Mouse (Mus musculus) cerebellum, postnatal 14 days (tissue): ENCODE measurements around the gene Vwa7.
"Not testable (repeated sequence)": the region's sequence is repeated elsewhere in the genome, so short reads cannot be mapped to it uniquely, and the experiment has no call there.

Experiments used
- DNase-seq, 2 experiments: peaks; one replicate each; pipeline ENCODE4 v3.0.0; 2021; ENCODE audit warnings: mixed read lengths in 2 of 2

The Vwa7 gene

DNA sequence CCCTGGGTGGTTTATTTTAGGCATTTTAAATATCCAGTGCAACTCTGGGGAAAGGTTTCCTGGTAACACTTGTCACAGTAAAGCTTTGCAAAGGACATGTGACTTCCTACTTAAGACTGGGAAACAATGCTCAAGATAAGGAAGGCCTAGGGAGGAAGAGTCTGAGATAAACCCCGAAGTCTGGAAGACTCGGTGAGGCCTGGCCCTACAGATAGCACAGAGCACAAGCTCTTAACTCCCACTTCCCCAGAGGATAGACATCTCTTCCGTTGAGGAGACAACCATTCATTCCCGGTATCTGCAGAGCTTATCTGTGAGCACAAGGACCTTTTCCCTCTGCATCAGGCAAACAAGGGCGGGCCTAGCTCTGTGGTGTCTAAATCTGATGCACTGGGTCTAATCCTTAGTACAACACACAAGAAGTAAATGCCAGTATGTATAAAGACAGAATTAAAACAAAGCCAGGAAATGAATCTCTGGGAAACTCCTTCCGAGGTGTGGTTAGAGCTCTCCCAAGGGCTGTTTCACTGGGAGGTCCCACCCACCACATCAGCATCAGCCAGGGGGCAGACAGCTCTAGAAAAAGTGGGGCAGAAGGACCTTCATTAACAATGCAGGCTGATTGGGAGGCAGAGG, 5.6 kb downstream of the Vwa7 start:
- DNase-seq: no peak

DNA sequence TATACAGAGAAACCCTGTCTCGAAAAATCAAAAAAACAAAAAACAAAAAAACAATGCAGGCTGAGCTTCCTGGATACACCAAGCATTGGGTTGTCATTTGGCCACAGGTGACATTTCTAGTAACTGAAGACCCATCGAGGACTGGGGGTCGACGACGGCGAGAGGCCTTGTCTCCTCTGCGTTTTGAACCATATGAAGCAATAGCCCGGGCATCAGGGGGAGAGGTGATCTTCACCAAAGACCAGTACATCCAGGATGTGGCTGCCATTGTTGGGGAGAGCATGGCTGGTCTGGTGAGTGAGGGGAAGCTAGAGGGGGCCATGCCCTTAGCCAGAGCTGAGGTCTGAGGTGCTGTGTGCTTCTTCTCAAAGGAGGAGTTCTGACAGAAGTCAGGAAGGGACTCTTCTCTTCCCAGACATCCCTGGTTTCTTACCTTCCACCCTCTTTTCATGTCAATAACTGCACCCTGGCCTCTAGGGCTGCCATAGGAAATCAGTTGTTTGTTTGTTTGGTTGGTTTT, 6.2 kb downstream of the Vwa7 start:
- no peak for DNase-seq

- no peak for DNase-seq
These were observed 6.8 kb downstream of the Vwa7 start for GRCm38 (mm10) chr17:35023221-35023620.

GRCm38 (mm10) chr17:35023756-35024155, 7.4 kb downstream of the Vwa7 start:
- no peak for DNase-seq

DNA sequence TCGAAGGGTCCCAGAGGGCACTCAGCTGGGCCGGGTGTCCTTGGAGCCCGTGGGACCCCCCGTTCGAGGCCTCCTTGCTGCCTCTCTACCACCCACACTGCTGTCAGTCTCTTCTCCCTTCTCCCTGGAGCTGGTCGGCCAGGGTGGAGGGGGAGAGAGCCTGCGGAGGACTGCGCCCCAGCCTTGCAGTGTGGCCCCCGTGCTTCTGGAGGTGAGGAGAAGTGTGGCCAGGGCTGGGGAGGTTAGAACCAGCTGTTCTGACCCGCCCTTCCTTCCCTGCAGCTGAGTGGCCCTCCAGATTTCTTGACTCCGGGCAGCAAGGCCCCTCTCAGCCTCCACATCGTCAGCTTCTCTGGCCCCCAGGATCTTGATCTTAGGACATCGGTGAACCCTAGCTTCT, 7.9 kb downstream of the Vwa7 start:
- DNase-seq: no peak

DNA sequence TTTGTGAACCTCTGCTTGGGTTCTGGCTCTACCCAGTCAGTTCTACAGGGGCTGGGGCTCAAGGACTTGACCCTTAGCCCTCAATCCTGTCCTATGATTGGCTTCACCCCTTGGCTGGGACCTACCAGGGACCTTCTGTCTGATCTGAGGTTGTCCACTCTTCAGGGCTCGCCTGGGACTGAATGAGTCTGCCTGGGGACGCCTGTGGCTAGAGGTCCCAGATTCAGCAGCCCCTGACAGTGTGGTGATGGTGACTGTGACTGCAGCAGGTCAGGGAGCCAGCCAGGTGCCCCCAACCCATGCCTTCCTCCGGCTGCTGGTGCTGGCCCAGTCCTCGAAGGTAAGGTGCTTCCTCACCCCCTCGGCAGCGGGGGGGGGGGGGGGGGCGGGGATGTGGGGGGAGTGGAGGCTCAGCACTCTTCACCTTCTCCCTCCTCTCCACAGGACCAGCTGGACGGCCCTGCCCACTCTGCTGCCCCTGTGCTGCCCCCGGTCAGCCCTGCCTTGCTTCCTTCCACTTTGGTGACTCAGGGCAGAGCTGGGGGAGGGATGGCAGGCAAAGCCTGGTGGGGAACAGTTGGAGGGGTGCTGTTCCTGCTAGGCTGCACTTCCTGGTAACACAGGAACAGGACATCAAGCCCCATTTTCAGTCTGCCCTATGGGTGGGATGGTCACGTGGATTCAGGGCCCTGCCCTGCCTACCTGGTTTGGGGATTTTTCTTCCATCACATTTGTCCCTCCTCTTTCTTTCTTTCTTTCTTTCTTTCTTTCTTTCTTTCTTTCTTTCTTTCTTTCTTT, 8.5 kb downstream of the Vwa7 start:
- DNase-seq: peak in 1 of 2 experiments; percentile 6

- no peak for DNase-seq
These were observed 9.8 kb downstream of the Vwa7 start for GRCm38 (mm10) chr17:35026206-35026605.

- DNase-seq: peak; percentile 71 to 81
These were observed 11.1 kb downstream of the Vwa7 start, which contains the start of gene Sapcd1 for GRCm38 (mm10) chr17:35027277-35028068. Sapcd1 (minus strand) TSS chr17:35028016.

GRCm38 (mm10) chr17:35028315-35028714, 11.9 kb downstream of the Vwa7 start:
- DNase-seq: peak in 1 of 2 experiments; percentile 45

GRCm38 (mm10) chr17:35029691-35030532, 13.5 kb downstream of the Vwa7 start:
- peak; percentile 33 to 51 for DNase-seq

DNA sequence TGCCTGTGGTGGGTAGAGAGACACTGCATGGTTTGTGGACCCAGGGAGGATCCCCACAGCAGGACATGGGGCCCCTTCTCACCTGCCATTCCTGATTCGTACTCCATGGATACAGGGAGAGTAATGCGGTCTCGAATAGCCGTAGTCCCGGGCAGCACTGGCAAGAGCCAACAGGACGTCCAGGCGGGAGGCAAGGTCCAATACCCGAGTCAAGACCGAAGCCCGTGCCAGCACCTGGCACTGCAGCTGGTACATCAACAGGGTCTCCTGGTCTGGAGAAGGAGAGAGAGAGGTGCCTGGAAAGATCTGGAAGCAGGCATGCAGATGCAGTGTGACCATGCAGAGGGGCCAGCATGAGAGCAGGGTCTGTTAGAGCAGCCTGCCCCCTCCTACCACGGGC, 14.9 kb downstream of the Vwa7 start:
- peak; percentile 27 to 29 for DNase-seq

- no peak for DNase-seq
These were observed 15.5 kb downstream of the Vwa7 start for GRCm38 (mm10) chr17:35031880-35032279.

DNA sequence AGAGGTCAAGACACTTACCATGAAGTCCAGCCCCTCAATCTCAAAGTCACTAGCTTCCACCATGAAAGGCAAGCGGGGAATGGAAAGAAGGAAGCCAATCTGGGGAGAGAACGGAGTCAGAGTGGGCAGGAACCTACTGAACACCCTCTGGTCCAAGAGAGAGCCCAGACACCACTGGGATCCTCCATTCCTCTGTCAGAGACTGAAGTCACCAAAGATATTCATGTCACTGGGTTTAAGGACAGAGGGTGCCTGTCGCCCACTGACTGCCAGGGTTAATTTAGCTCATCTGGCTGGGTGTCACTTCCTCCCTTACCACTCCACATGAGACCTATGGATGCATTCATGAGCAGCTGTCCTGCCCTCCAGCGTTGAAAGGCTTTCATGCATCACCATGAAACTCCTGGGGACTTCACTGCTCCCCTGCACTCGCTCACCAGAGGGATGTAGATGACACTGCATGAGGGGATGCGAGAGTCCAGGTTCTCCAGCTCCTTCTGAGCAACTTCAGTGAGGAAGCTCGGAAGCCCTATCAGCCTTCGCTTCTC, 16.0 kb downstream of the Vwa7 start:
- DNase-seq: no peak

- DNase-seq: not testable (repeated sequence)
These were observed 17.3 kb downstream of the Vwa7 start for GRCm38 (mm10) chr17:35033703-35034102.

DNA sequence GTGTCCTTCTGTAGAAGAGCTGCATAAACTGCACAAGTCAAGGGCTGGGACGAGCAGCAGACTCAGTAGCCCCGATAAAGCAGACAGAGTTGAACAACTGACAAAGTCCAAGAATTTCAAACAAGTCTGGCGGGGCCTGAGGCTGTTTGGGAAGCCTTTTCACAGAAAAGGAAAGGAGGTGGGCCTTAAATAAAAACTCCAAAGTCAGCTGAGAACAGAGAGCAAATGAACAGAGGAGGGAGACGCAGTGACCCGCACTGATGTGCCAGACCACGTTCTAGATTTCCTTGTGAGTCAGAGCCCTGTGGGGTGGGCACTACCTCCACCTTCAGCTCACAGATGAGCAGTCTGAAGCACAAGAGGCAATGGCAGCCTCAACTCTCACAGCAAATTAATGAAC, 18.5 kb downstream of the Vwa7 start:
- no peak for DNase-seq

GRCm38 (mm10) chr17:35039121-35039873, 22.9 kb downstream of the Vwa7 start:
- DNase-seq: no peak

GRCm38 (mm10) chr17:35043794-35044193, 27.4 kb downstream of the Vwa7 start:
- DNase-seq: no peak

- no peak for DNase-seq
These were observed 28.8 kb downstream of the Vwa7 start for GRCm38 (mm10) chr17:35044904-35045806.

DNA sequence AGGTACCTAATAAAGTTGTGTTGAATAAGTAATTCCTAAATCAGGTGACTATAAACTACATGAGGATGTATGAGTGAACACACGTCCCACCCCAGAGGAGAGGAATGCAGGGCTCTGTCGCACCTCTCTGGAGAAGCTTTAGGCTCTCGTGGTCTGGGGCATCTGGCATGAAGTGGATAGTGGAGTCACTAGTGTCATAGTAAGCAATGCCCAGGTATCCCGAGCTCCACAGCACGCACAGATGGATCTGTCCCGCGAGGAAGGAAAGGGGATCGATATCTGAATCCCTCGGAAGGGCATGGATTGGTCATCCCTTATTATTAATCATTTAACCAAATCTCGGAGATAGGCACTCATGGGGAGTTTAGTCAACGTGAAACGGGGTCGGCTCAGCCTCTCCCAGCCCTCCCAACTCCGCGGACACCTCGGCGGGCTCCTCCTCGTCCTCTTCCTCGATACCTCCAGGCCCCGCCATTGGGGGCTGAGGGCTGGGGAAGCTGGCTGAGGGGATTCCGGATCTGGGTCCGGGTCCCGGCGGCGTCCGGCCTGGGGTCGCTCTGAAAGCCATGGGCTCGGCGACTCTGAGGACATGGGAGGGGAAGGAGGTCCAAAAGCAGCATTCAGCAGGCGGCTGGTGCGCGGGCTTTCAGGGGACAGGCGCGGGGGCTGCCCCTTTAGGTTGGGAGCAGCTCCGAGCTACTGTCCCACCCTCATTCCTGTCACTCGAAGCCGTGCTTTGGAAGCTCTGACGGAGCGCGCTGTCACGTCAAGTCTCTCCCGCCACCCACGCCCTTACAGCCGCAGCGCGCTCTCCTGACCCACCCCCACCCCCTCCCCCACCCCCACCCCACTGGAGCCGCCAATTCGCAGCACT, 29.7 kb downstream of the Vwa7 start:
- DNase-seq: no peak
